Mouse (Mus musculus) layer of hippocampus, postnatal 14 days (tissue): Measurements from ENCODE around the gene Dnah2. TPM values are rescaled to one million over a fixed set of nuclear protein-coding genes. Genes with fewer than 3 reads are reported as not detected.
"Not testable (repeated sequence)": the region's sequence is repeated elsewhere in the genome, so short reads cannot be mapped to it uniquely, and the experiment has no call there.

ENCODE experiments used
- DNase-seq, 2 experiments: peaks; one replicate each; pipeline ENCODE4 v3.0.0; 2021 to 2022; ENCODE audit warnings: low spot score in 2 of 2, mixed read lengths in 1 of 2
- total RNA-seq, 2 experiments: library from RNA; stranded (reverse); gene quantifications; 2 replicates each; pipeline ENCODE4 v1.2.3; 2021

Gene Dnah2
- total RNA-seq, 2 experiments from 2014 or later = 5.8 to 6.3 TPM

DNA sequence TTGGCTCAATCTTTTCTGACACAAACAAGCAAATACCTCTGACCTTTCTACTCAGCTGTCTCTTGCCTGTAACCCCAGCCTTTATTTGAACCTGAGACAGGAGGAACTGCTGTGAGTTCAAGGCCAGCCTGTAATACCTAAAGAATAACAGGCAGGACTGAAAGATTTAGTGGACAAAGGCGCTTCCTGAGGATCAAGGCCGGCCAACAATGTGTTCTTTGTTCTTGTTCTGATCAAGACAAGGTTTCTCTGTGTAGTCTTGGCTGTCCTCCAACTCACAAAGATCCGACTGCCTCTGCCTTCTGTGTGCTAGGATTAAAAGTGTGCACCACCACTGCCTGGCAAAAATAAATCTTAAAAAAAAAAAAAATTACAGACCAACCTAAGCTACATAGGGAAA is 15.5 kb upstream of the Dnah2 start:
- DNase-seq = no peak

DNA sequence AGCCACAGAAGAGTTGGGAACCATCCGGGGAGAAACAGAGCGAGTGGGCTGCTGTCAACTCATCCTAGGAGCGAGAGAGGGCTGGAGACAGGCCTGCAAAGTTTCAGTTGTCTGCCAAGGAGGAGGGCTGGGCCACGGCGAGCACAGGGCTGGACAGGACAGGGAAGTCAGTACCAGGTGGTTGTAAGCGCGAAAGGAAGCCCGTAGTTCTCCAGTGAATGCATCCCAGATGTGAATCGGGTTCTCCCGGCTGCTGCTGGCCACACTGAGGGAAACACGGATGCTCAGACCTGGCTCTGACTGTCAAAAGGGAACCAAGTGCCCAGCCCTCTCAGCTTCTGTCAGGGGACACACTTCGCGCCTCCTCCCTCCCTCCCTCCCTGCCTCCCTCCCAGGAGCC is 14.5 kb upstream of the Dnah2 start:
- DNase-seq = no peak

DNA sequence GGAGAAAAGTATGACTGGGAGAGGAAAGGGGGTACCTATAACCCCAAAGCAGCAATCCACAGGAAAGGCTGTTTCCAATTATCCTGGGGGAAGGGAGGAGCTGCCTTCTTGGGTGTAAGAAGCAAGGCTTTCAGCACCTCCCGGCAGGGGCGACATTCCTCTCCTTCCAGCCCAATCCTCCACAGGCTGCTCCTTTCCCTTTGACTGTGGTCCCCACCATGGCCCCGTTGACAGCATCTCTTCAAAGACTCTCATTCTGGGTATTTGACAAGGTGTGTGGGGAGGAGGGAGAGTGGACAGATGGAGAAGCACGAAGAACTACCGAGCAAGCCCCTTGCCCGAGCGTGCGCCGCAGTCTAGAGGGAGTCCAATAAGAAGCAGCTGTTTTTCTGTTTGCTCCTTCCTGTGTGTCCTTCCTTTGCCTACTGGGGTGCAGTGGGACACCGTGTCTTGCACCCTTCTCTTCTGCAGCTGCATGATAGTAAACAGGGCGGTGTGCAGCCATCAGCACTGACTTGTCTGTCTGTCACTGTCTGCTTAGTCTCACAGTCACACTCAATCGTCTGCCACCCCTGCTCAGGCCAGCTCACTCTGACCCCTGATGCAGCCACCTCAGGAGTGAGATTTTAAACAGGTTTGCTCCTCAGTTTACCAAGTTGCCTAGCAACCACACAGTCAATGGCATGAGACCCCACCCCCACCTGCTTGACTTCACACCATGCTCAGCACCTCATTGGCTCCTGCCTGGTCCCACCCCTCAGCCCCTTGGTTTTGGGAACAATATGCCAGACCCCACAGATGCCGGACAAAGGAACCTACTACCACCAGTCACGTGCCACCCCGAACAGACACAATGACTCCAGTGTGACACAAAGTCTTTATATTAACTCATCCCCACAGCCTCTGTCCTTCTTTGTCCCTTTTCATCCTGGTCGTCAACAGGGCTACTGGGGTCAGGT is 12.3 kb upstream of the Dnah2 start:
- no peak for DNase-seq

DNA sequence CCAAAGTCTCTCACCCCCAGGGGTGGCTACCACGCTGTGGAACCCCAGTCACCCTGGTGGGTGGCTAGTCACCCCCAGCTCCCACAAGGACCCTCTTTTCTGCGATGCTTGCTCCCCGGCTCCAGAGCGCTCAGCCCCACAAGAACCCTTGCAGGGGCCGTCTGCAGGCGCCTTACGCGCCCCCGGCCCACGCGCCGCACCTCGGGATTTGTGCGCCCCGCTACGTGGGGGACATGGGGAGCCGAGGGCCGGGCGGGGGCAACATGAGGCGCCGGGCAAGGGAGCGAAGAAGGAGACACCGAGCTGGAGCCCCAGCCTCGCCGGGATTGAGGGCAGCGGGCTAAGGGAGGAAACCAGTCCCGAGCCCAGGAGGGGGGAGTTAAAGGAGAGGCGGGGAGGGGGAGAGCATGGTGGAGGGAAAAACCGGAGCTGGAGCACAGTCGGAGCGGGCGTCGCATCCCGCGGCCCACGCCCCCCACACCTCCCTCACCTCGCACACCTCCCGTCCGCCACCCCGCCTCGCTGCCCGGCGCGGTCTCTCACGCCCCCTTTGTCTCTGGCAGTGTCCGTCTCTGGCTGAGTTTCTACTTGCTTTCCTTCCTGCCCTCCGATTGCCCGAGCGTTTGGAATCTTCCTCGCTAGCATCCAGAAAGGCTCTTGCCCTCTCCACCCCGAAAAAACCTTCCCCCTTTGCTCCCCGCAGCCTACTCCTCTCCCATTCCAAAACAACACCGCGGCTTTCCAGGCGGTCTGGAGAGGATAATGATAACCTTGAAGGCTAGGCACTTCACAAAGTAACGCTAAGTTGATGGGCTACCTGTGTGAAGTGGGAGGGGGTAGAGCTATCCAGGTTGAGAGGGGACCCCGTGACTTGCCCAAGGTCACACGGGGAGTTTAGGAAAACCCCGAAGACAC is 11.2 kb upstream of the Dnah2 start, which contains the start of gene Efnb3:
Gene Efnb3, minus strand, starts transcription at position 355 of the 915 bp plus-strand sequence.
- peak in 1 of 2 experiments; percentile 66 for DNase-seq

DNA sequence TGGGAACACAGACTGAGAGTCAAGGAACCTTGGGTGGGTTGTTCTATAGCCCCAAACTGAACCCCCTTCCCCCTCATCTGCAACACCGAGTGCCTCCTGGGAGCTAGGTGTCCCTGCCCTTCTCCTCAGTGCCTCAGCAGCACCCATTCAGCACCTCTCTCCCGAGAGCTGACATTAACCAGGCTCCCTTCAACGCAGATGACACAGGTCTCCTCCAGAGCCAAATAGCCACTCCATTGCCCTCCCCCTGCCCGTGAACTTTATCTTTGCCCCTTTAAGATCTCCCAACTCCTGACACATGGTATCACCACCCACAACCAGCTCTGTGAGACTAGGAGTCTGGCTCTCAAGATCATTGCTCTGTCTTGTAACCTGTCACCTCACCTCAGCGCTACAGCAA is 10.3 kb upstream of the Dnah2 start:
- DNase-seq = no peak

DNA sequence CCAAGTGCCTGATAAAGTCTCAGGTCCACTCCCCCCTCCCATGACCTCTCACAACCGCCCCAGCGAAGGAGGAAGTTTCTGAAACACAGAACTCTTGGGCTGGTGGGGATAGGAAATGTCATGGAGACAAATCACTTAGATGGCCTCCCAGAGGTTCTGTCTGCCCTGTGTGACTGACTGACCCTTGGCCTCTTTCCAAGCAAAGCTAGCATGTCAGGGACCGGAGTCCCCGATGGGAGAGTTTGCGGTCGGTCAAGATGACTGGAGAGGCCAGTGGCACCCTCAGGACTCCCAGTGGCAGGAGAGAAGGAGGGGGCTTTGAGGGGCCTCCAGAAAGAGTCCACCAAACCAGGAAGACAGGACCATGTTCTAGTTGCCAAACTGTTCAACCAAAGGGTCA is 9.8 kb upstream of the Dnah2 start:
- no peak for DNase-seq

DNA sequence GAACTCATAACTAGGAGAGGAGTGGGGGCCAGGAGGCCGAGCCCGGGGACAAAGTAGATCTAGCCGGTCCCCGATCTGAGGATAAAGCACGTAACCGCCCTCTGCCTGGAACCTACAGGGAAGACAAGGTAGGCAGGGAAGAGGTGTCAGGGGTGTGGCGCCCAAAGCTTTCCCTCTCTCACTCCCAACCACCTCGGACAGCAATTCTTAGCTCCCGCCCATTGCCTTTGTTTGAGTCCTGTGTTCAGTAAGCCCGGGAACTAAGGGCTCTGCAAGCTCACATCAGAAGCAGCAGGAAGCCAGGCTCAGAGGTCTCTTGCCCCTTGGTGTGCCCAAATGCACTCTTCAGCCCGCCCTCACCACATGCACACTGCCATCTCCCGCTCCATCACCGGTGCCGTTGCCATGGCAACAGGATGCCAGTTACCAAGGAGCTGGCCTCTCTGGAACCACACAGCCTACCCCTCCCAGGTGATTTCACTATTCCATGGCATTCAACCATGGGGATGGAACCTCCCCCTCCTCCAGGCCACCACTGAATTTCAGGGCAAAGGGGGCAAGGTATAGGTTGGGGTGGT is 8.6 kb upstream of the Dnah2 start:
- peak; percentile 65 to 66 for DNase-seq

DNA sequence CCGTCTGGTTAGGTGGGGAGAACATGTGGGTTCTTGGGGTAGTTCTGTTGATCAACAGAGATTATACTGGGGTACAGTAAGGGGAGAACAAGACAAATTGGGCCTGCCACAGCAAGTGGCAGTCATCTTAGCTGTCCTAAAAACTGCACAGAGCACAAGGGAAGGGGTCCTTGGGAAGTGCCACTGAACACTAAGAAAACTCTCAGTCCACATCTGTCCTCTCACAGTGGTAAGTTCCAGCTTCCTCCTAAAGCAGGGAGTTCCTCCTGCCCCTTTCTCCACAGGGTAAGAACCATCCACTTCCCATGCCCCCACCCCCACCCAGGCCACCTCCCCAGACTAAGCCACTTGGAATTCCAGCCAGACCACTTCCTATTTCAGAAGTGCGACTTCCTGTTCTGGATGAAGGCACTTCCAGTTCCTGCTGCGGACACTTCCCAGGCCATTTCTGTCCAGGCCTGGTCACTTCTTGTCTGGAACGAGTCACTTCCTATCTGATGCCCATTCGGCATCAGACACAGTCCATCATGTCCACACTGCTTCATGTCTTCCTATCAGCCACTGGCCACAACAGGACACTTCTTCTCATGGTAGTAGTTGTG is 5.7 kb upstream of the Dnah2 start:
- DNase-seq = no peak

DNA sequence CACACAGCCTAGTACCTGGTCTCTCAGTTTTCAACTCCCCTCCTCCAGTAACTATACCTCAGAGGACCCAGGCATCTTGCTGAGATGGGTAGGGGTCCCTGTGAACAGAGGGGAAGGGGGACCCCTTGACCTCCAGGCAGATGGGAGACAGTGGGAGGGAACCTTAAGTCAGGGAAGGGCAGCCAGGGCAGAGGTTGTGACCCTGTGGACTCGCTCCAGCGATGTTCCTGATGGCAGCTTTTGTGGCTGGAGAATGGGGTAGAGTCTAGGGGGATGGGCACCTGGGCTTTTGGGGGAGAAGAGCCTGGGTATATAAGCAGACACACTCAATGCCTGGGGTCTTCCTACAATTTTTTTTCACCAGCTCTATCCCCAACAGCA is 4.4 kb upstream of the Dnah2 start:
- no peak for DNase-seq

DNA sequence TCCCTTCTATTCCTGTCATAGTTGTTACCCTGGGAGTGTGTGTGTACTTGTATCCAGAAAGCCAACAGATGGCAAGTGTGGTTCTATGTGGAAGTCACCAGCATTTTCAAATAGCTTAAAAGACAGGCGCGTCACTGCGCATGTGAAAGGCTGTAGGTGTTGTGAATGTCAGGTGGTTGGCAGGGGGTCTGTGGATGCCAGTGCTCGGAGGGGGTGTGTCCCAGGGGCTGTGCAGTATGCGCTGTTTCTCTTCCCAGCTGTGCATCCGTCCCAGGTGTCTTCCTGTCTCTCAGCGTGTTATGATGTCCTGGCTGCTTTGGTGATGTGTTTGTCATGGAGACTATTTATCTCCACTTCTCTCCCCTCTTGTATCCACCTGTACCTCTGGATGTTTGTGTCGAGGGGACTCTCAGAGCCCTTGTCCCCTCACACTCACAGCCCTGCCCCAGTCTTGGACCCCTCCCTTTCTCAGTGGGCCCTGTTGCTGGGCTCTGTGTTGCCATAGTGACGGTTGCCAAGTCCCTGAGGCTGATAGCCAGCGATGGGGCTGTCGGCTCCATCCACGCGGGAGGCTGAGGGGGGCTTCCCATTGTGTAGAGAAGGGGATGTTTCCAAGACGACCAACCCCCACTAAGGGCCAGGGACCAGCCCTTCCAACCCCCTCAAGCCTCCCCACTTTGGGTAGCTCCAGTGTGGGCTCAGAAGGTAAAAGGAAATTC is 3.9 kb upstream of the Dnah2 start:
- peak; percentile 78 to 86 for DNase-seq

DNA sequence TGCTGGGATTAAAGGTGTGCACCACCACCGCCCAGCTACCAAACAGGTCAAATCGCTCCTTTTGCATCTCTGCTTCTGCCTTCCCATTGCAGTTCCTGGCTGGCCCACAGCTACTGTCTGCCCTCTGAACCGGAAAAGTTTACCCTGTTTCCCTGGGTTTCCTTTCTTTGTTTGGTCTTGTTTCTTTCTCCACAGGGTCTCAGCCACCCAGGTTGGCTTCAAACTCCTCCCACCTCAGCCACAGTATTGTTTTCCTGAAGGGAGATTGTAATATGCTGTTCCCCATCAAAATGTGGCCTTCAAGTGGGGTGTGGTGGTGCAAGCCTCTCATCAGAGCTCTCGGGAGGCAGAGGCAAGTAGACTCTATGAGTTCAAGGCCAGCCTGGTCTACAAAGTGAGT is 2.4 kb upstream of the Dnah2 start:
- DNase-seq = no peak

DNA sequence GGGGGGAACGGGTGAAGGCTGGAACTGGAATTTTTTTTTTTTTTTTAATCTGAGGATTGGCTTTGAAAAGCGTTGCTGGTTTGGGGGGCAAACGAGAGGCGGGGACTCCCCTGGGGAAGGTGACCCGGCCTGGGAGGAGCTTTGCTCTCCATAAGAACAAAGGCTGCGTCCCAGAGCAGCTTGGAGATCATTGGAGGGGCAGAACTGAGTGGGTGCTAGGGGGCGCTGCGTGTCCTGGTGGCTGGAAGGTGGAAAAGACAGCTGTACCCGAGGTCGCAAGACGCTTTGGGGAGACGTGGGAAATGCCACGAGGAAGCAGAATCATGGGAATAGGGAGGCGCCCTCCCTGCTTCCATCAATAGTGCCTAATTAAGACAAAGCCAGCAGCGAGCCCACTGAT is 1.8 kb downstream of the Dnah2 start:
- DNase-seq = no peak

DNA sequence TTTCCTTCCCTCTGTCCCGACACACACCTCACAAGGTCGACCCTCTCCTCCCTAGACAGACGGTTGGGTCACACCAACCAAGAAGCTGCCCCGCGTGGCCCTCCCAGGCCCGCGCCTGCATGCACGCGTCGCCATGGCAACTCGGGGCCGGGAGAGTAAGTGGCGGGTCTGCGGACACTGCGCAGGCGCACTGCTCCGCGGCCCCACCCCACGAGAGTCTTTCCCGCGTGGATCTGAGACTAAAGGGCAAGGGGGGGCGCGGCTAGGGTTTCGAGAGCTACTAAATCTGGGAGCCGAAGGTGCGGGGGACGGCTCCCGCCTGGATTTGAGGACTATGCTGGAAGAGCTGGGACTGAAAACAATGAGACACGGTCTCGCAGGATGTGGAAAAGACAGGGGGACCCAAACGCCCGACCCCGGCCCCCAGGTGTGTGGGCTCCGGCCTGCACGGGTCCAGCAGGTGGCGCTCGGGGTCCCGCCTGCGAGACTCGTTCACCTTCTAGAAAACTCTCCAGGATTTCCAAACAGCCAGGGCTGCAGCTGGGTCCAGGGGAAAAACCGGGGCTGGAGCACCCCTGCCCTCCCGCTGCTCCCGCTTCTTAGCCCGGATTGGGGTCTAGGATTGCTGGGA is 2.4 kb downstream of the Dnah2 start:
- peak; percentile 80 for DNase-seq

DNA sequence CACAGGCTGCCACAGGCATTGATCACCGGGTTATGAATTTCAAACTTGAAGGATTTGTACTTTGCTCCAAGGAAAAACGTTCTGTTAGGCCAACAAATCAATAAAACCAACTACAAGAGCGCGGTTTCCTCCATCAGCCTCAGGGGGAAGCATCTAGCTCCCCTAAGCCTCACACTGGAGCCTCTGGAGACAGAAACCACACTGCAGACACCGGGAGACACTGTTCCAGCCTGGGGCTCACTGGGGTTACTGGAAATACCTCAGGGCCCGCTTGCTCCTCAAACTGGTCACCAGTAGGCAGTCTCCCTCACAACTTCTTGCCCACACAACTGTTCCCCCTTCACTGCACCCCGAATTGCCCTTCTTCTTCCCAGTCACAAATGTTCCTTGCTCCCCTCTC is 3.0 kb downstream of the Dnah2 start:
- no peak for DNase-seq

DNA sequence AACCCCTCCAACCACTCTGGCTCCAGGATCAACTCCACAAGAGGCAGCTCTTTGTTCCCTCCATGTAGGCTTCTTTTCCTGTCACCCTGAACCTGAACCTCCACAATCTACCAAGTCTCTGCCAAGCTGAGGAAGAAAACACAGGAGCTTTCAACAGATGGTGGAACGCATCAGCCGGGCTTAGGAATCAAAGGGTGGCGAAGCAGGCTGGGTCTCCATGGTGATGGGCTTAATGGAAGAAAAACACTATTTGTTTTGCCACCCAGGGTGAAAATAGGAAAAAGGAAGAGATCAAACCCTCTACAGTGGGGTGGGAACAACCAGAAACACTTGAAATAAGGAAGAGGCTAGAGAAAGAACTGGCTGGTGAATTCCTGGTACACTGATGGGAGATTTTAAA is 5.3 kb downstream of the Dnah2 start:
- no peak for DNase-seq

DNA sequence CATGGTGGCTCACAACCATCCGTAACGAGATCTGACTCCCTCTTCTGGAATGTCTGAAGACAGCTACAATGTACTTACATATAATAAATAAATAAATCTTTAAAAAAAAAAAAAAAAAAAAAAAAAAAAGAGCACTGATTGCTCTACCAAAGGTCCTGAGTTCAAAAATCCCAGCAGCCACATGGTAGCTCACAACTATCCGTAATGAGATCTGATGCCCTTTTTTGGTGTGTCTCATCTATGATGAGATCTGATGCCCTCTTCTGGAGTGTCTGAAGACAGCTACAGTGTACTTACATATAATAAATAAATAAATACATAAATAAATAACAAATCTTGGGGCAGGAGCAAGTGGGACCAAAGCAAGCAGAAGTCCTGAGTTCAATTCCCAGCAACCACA is 7.2 kb downstream of the Dnah2 start:
- not testable (repeated sequence) for DNase-seq

DNA sequence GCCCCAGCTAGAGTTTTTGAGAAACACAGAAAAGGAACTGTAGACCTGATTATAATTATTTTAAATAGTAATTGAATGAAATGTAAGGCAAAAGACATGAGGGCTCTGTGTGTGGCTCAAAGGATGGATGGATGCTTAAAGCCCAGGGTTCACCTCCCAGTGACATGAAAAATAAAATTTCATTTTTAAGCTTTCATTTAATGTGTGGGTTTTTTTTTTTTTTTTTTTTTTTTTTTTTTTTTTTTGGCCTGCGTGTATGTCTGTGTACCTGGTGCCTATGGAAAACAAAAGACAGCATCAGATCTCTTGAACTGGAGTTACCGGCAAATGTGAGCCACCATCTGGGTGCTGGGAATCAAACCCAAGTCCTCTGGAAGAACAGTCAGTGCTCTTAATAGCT is 8.2 kb downstream of the Dnah2 start:
- no peak for DNase-seq

DNA sequence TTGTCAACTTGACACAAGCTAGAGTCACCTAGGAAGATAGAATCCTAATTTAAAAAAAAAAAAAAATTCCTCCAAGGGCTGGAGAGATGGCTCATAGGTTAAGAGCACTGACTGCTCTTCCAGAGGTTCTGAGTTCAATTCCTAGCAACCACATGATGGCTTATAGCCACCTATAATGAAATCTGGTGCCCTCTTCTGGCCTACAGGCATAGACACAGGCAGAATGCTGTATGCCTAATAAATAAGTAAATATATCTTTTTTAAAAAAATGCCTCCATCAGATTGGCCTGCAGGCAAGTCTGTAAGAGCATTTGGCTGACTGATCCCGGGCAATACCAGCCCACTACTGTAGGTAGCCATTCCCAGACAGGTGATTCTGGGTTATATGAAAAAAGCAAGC is 13.9 kb downstream of the Dnah2 start:
- DNase-seq = no peak

DNA sequence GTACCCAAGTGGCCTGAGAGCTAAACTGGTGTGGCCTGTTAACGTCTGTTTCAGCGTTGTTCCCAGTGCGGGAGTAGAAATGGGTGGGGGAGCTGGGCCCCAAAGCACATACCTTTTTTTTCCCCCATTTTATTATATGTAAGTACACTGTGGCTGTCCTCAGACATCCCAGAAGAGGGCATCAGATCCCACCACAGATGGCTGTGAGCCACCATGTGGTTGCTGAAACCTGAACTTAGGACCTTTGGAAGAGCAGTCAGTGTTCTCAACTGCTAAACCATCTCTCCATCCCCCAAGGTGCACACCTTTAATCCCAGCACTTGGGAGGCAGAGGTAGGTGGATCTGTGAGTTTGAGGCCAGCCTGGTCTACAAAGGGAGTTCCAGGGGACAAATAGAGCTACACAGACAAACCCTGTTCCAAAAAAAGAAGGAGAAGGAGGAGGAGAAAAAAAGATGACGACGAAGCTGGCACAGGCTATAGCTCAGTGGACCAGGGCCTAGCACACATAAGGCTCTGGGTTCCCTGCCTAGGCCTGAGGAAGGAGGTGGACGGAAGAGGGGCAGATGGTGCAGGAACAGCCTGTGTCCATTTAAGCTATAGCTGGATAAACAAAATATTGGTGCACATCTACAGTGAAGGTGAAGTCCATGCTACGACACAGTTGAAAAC is 16.3 kb downstream of the Dnah2 start:
- DNase-seq = no peak

DNA sequence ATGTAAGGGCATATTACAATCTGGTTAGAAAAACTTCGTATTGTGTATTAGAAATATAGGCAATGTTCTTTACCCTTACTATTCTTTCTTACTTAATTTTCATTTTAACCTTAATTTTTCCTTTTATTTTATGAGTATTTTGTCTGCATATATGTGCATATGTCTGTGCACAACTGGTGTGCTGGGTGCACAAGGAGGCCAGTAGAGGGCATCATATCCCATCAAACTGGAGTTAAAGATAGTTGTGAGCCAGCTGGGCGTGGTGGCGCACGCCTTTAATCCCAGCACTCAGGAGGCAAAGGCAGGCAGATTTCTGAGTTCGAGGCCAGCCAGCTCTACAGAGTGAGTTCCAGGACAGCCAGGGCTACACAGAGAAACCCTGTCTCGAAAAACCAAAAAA is 18.2 kb downstream of the Dnah2 start:
- not testable (repeated sequence) for DNase-seq
